Mouse (Mus musculus): ENCODE measurements around the gene Ppp1r14a.

- TF ChIP-seq CTCF (IDR thresholded peaks at IDR 0.05; ENCODE audit: extremely low read depth, insufficient read depth, low read length) (no peak), POLR2A (IDR thresholded peaks at IDR 0.05; ENCODE audit: extremely low read depth, insufficient read depth, low read length) (no peak)
Measured at GRCm38 (mm10) chr7:29282074-29282554, 7.0 kb upstream of the Ppp1r14a start.

Measured in cortical plate, adult 2 months (tissue).